Mouse (Mus musculus): ENCODE measurements around the gene Hdgfl3. TPM values are rescaled to one million over a fixed set of nuclear protein-coding genes. Genes with fewer than 3 reads are reported as not detected.

The Hdgfl3 gene
- 1 to 10 TPM; 2.3 TPM for total RNA-seq (2021)
- long read RNA-seq, experiment 1, full-length matches to known transcripts, result 1 of 1 reads
- long read RNA-seq, experiment 1, partial matches to known transcripts, result 0 of 1 reads
- long read RNA-seq, experiment 1, other reads (novel, unspliced or antisense), result 0 of 1 reads
- long read RNA-seq, experiment 2, full-length matches to known transcripts, result 2 of 2 reads
- long read RNA-seq, experiment 2, partial matches to known transcripts, result 0 of 2 reads
- long read RNA-seq, experiment 2, other reads (novel, unspliced or antisense), result 0 of 2 reads

DNA sequence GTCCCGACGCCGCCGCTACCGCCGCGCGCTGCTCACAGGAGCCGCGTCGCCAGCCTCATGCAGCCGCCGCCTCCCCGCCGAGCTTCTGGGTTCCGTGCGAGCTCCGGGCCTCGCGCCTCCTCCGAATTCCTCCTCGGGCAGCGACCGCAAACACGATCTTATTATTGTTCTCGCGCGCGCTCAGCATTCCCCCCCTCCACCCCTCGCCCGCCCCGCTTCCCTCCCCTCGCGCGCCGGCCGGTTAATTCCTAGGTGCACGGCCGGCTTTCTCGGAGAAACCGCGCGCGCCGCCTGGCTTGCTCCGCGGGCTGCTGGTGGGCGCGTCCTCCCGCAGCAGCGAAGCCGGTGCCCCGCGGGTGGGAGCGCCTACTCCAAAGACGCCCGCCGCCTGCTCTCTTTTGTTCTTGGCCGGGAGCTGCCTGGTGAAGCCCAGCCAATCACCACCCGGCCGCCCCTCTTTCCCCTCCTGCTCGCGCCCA is at the start of gene Hdgfl3:
Gene Hdgfl3 (minus strand): TSS at position 207 of the 479 bp plus-strand sequence.
- peak; percentile 82 for DNase-seq

DNA sequence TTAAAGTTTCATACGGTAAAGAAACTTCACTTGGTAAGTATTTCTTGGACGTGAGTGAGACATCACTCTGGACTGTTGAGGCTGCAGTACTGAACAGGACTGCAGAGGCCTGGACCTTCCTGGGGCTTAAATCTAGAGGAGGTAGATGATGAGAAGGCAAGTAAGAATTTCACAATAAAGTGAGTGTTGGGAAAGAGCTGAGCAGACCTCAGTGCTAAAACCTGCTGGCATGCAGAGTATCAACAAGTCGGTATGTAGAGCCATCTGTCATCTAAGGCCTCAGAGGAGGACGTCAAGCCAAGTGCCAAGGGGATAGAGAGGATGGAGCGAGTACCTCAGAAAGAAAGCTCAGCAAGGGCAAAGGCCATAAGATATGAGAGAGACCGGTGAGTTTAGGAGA is 49.4 kb upstream of the Hdgfl3 start:
- DNase-seq, result no peak

DNA sequence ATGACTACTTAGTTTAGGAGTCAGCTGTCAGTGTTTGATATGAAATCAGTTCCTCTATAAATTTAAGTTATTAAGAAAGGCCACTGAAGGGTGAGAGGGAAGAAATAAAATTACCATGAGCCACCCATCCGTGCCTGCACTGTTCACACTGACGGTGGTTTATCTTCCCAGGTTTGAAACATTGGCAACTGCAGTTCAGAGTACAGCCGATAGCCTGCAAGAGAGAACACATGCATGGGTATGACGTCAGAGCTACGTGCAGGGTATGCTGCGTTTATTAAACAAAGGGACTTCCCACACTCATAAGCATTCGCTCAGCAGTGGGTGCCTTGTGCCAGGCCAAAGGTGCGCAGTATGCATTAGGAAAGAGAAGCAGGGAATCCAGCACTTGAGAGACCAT is 44.0 kb upstream of the Hdgfl3 start:
- DNase-seq, result no peak

DNA sequence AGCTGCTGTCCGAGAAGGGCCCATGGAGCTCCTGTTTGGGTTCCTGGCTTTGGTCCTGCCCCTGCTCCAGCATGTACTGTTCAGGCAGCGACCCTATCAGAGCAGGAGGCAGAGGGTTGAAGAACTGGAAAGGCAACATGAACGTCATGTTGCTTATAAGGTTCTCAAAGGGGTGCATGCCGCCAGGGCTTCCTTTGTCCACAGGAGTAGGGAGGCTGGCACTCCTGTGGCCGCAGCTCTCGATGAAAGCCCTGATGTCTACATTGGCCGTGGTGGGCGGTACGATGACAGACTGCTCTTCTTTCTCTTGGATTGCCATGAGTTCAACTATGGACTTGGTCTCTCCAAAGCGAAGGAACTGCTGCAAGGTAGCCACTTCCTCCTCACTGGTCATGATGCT is 40.3 kb upstream of the Hdgfl3 start:
- DNase-seq, result no peak

DNA sequence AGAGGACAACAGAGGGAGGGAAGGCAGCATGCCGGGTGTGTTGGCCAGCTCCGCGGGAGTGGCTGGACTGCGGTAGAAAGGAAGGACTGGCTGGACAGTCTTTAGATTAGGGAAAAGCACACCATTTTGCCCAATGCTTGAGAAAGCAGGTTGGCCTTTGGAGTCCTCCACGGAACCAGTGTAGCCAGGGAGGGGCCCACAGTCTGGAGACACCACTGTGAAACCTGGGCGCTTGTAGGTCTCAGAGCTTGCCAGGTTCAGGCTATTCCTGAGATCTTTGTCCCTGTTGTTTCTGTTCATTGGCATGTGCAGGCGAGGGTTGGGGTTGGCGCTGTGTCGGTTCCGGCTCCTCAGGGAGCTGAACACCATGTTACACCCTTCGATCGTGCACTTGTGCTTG is 39.7 kb upstream of the Hdgfl3 start:
- no peak for DNase-seq

DNA sequence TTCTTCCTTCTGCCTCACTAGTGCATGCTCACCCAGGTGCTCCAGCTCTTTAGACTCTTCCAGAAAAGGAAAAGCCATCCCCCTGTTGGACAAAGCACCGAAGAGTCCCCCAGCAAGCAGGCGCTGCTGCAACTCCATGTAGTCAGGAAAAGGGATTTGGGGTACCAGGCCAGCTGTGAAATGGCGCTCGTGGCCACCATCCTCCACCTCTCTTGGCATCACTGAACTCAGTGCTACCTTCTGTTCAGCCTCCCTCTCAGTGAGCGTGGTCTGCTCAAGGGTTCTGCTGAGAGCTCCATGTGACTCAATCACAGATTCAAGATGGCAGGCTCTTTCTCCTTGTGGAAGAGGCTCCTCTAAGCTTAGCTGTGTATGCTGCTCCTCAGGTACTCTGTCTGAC is 39.1 kb upstream of the Hdgfl3 start:
- DNase-seq, result no peak

DNA sequence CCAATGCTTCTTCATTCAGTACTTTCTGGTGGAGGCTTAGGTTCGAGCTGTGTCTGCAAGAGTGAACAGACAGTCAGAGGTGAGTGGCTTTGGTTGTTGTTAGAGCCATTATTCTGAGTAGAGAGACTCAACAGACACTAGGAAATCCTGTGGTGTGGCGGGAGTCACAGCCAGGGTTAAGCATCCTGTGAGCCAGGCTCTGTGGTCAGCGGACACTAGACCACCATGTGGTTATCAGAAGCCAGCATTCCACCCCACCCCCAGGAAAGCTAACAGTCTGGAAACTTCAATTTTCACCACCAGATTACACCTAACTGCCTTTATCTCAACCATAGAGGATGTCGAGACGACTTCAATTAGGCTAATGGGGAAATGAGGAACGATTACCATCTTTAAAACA is 34.7 kb upstream of the Hdgfl3 start:
- DNase-seq, result no peak

DNA sequence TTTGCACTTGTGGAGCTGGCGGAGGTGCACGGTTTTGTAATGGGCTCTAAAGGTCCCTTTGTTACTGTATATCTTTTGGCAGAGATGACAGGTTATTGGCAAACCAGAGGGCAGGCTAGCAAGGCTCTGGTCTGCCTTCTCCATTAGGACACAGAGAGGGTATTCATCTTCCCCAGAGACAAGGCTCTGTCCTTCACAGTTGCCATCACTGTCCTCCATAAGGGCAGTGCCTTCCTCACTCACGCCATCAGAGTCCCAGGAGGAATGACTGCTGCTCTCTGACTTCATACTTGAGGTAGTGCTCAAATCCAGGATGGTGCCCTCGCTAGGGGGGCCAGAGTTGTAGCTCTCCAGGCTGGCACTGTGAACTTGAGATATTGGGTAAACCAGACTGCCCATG is 34.2 kb upstream of the Hdgfl3 start:
- DNase-seq, result no peak

DNA sequence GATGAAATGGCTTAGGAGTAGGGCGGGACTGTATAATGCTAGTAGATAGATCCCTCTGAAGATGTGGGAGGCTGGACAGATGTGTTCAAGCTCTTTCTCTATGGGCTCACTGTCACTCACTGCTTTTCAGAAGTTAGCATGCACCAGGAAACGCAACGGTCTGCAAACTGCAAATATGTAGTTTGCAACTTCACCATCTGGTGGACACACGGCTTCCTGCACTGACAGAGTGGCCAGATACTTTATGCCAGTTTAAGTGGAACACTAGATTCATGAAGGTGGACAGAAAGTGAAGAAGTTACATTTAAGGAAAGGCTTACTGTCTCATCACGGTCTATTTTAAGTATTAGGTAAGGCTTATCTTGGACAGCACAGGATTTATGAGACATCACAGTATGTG is 31.9 kb upstream of the Hdgfl3 start:
- DNase-seq, result no peak

DNA sequence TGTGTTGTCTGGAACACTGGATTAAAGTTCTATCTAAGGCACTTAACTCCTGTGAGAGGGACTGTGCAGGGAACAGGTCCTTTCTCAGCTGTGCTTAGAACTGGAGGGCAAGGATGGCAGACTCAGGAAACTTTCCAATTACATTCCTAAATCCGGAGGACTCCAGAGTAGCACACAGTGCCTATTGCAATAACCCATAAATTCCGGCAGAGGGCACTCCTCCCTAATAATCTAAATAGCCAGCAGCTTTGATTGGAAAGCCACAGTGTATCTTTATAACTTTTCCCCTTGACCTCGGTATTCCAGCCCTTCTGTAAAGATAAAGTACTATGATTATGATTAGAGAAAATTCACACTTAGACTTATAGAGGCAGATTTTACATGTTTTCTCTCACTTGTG is 25.4 kb upstream of the Hdgfl3 start:
- no peak for DNase-seq

DNA sequence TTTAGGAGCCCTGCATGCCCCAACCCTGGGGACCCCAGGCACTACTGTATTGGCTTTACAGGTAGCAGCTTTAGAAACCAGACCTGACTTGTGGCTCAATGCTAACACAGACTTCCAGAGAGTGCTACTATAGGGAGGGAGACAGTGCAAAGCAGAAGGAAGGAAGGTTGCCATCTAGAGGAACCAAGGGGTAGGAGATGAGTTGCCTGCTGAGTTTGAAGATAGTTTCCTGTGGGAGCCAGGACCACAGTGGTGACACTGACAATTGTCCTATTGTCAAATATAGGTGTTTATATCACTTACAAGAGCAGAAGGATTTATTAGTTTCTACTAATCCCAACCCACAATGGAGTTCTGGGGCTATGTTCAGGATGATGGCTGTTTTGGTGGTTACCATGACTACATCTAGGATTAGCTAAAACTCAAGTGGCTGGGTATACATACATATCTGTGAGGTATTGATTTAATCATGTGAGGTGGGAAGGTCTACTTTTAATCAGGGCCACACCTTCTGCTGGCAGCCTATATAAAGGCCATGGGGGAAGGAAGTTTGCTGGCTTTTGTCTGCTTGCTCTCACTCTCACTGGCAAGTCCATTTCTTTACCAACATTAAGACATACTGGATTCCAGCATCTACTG is 20.1 kb upstream of the Hdgfl3 start:
- no peak for DNase-seq

DNA sequence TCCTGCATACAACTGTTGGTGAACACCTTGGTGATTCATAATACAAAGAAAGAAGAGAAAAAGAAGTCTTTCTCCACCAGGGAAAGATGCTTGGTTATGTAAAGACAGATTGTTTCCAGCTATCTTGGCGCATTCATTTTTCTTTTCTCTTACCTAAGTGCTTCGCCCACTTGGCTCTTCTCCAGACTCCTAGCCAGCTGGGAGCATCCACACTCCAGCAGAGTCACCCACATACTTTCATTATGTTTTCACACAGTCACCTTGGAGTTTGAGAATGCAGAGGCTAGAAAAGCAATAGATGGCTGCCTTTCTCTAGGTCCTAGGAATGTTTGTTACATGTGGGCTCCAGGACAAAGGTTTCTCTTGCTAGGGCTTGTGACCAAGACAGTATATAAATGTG is 16.2 kb upstream of the Hdgfl3 start:
- DNase-seq, result no peak

DNA sequence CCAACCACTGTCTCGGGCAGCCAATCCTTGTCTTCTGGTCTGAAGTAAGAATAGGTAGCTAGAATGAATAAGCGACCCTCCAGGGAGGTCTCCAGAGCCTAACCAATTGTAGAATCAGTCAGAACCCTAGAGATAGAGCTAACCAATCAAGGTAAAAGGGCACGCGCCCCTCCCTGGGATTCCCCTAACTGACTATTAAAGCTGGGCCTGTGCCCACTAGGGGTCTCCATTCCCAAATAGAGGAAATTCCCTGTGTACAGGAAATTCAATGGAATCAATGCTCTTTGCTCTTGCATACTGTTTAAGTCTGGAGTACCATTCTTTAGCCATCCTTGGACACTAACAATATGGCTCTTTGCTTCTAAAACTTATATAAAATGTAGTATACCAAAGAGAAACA is 11.1 kb upstream of the Hdgfl3 start:
- no peak for DNase-seq

DNA sequence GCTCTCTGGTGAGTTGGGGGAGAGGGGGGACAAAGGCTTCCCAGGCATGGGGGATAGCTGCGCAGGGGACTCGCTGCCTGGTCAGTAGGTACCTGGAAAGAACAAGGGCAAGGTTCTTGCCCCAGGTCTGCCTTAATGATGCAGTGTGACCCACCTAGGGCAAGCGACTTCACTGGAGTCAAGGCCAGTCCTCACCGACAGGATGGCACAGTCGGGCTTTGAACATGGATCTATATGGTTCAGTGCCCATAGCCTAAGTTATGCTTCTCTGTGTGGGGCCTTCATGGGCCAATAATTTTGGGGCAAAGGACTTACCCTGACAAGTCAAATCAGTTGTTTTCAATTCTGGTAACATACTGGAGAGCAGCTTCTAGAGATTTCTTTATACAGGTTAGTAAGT is 533 bp upstream of the Hdgfl3 start:
- no peak for DNase-seq

DNA sequence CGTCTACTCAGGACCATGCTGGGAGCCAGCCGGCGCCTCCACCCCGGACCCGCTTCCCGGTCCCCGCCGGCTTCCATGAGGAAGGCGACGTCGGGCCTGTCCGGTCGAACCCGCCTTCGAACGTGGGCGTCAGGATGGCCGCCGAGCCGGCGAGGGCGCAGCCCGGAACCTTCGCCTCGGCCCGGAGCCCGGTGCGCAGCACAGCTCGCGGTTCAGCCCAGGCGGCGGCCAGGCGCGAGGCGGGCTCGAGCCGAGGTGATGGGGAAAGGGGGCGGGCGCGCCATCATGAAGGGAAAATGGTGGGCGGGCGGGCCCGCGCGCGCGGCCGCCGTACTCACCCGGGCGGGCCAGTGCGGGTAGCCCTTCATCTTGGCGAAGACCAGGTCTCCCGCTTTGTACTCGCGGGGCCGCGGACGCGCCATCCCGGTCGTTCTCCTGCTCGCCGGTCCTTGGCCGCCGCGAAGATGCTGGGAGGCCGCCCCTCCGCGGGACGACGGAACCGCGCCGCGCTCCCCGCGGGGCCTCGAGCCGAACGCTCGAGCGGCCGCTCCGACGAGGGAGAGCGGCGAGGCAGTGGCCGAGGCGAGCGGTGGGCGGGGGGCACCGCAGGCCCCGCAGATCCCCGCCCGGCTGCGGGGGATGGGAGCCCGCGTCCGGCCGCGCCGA is 539 bp downstream of the Hdgfl3 start:
- peak; percentile 65 for DNase-seq

DNA sequence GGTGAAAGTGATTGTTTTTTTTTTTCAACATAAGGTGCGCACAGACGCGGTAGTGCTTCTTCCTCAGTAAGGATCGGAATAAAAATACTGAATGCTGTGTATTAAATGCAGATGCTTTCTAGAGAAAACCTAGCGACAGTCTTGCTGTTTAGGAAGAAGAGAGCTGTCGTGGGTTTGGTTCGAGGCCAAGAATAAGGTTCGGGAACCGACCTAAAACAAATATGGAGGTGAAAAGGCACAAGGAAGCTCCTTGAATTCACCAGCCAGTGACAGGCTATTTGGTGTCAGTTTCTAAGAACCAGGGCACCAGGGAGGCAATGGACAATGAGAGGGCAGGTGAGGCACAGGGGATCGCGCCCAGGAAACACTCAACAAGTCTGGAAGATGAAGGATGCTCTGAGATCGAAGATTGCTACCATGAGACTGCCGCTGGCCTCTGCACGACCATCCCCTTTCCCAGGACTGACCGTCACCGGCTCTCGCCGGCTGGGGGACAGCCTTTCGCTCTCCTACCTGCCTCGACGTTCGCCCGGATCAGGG is 1.1 kb downstream of the Hdgfl3 start:
- DNase-seq, result no peak

DNA sequence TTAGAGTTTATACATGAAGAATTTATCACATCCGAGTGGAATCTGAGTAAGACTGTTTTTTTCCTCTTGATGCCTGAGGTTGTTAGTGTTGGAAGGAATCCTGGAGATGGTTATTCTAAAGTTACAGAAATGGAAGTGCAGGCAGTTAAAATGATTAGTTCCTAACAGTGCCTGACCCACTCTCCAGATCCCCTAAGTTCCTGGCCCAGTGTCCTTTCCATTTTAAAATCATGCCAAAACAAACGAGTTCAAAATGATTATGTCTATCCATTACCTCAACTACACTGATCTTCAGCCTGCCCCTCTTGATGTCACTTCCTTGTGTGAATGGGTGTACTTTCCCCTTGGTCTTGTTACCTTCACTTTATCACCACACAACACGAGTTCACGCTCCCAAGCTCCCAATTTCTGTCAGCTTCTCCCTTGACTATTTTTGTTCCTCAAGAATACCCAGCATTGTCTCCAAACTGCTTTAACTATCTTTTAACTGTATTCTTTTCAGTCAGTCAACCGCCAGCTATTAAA is 1.7 kb downstream of the Hdgfl3 start:
- DNase-seq, result no peak

DNA sequence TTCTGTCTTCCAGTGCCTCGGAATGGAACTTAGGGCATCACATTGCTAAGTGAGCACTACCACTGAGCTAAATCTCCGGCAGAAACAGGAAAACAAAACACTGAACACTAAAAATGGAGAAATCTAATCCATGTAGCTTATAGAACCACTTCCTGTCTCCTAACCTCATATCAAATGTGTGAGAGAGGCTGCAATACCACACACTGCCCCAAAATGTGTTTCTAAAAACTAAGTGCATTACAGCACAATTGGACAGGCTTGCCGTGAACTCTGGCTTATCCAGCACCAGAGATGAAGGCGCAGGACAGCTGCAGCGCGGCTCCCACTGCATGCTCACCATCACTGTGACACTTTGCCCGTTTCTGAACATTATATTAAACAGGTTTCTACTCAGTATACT is 5.3 kb downstream of the Hdgfl3 start:
- no peak for DNase-seq

DNA sequence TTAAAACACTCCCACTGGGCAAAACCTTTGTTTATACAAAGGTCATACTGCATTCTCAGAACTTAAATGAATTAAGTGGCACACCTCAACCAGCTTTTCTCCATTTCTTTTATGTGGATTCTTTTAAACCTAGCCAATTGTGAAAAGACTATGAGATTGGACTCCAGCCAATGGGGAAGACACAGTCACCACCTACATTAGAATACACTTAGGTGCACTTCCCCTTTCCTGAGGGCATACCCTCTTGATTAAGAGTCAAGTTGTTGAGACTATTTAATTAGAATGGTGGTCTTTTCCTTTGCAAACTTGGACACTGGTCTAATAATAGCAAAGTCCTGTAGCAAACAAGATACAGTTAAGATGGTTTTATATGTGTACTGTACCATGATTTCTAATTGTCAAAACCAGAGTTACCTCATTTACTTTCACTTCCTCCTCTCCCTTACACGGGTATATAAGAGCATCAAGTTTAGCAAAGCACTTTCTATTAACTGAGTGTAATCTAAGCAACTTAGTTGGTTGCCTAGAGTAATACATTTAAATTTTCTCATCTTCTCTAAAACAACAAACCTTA is 12.8 kb downstream of the Hdgfl3 start:
- no peak for DNase-seq

DNA sequence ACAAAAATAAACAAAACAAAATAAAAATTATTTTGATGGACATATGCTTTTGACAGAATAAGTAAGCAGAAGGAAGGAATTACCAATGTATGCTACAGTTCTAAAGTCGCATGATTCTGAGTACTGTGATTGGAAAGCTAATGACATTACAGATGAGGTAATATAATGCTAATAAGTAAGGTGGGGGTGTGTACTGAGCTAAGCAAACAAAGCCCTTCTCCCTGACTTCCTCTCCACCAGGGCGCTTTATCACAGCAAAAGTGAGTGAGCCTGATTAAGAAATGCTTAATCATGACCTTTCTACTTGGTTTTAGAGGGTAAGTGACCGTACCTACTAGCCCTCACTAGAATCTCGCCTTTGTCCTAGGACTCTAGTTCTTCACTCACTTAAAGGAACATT is 14.0 kb downstream of the Hdgfl3 start:
- DNase-seq, result no peak

DNA sequence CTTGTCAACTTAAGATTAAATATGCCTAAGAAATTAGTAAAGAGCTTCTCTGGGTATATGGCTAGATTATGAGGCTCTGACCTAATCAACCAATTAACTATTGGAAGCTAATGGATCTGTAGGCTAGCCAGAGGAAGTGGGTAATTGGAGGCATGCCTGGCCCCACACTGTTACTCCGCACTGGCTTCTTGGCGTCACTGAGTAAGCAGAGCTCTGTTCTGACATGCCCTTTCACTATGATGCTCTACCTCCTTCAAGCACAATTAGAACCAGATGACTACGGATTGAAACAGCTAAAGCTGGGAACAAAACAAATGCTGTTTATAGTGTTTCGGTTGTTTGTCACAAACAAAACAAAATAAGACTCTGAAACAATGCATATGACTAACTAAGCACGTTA is 16.0 kb downstream of the Hdgfl3 start:
- DNase-seq, result no peak

DNA sequence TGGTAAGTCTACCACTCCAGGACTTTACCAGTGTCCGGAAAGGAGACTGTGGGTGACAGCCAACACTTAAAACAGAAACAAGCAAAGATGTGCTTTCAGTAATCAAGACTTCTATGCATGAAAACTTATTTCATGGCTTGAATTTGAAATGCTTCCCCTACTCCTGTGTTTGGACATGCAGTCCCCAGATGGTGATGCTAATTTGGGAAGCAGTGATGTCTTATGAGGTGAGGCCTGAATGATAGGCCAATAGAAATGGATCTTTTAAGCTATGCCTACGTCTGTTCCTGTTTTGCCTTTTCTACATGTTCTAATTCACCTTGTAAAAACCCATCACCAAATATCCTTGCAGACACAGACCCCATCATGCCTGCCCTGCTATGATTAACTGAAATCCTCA is 29.3 kb downstream of the Hdgfl3 start:
- no peak for DNase-seq

DNA sequence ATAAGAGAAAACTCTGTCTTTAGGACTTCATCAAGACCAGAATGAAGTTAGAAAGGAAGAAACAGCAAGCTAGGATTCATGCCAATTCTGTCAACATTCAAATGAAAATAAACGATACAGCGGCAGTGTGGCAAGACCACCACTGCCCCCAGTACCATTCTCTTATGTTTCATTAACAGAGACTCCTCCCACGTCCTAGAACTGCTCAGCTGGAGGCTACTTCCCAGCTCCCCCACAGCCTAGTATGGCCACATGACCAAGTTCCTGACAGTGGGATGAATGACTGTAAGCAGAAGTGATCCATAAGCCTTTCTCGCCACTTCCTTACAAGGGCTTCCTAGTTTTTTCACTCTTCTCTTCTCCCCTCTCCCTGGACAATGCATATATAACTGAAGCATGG is 30.2 kb downstream of the Hdgfl3 start:
- no peak for DNase-seq
